Mouse (Mus musculus) stomach, postnatal 0 days (tissue): ENCODE data around the gene Tmem28. TPM values are rescaled to one million over a fixed set of nuclear protein-coding genes. Genes with fewer than 3 reads are reported as not detected.

Experiments used
- ATAC-seq: fragments of 200-750 bp; cut with Nextera tagmentation; 2 replicates; pipeline ENCODE4 v1.8.0; 2017; ENCODE audit not compliant: low FRiP score, low TSS enrichment
- DNase-seq: peaks from one replicate; pipeline ENCODE4 v3.0.0-alpha.2; 2016; ENCODE audit warnings: low spot score
- H3K27ac ChIP-seq: fragments of 300-500 bp; sonication (generic); replicated peaks from 2 replicates; pipeline ENCODE4 v1.5.1; 2014; ENCODE audit warnings: mild to moderate bottlenecking, control low read depth
- H3K27me3 ChIP-seq: fragments of 300-500 bp; sonication (generic); 2 replicates; pipeline ENCODE4 v1.6.1; 2014; ENCODE audit warnings: low read length; ENCODE audit not compliant: control insufficient read depth, insufficient read depth
- H3K36me3 ChIP-seq: fragments of 300-500 bp; sonication (generic); 2 replicates; pipeline ENCODE4 v1.6.1; 2014; ENCODE audit warnings: low read length, mixed read lengths; ENCODE audit not compliant: control insufficient read depth, insufficient read depth
- H3K4me1 ChIP-seq: fragments of 300-500 bp; sonication (generic); replicated peaks from 2 replicates; pipeline ENCODE4 v1.6.1; 2014; ENCODE audit warnings: antibody characterized with exemption; ENCODE audit not compliant: control insufficient read depth, insufficient read depth
- H3K4me2 ChIP-seq: fragments of 300-500 bp; sonication (generic); replicated peaks from 2 replicates; pipeline ENCODE4 v1.6.1; 2014; ENCODE audit warnings: low read depth, mild to moderate bottlenecking, control low read depth, moderate library complexity
- H3K4me3 ChIP-seq: fragments of 300-500 bp; sonication (generic); 2 replicates; pipeline ENCODE4 v1.5.1; 2014; ENCODE audit warnings: low read depth, low read length, control low read depth
- H3K9ac ChIP-seq: fragments of 300-500 bp; sonication (generic); 2 replicates; pipeline ENCODE4 v1.6.1; 2014; ENCODE audit warnings: mild to moderate bottlenecking, low read length, control low read depth, mixed read lengths
- H3K9me3 ChIP-seq: fragments of 300-500 bp; sonication (generic); 2 replicates; pipeline ENCODE4 v1.6.1; 2016; ENCODE audit warnings: low read length; ENCODE audit not compliant: control insufficient read depth
- CTCF ChIP-seq: IDR thresholded peaks from 2 replicates; pipeline ENCODE4 v1.5.1; 2016; ENCODE audit warnings: antibody characterized with exemption, low read depth, mild to moderate bottlenecking, moderate library complexity
- EP300 ChIP-seq: optimal IDR thresholded peaks from 2 replicates; pipeline ENCODE3; 2016; ENCODE audit warnings: antibody characterized with exemption
- WGBS: fragments of 180-500 bp; shearing (Covaris S2); extraction: QIAGEN DNeasy Blood & Tissue Kit; methylation state at CpG from one replicate; pipeline ENCODE4 v1.1.7; 2014; 5-methylcytosine and 5-hydroxymethylcytosine counted together
- polyA plus RNA-seq: library from polyadenylated mRNA; unstranded; fragments of >200 nt; fragmentation: Nextera tagmentation; extraction: Ambion mirVana; gene quantifications from 2 replicates; pipeline ENCODE4 v1.2.1, GENCODE M21; 2015

Gene Tmem28
- polyA plus RNA-seq, 1 experiment from 2014 or later: 0.06 TPM

DNA sequence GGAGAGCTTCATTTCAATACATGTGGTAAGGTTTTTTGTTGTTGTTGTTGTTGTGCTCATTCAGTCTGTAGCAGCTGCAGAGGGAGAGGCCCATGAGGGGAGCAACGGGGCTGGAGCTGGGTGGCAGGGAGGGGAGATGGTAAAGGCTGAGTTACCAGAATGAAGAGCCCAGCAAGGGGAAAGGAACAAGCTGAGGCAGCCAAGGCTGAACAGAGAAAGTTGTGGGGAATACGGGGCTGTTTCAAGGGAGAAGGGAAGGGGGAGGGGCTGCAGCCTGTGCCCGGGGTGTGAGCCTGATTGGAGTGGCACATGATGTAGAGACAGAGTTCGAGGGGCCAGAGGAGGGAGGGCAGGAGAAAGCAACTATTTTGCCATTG is 53.1 kb downstream of the Tmem28 start:
- no peaks in the 10 kb centered on the region for H3K36me3 ChIP-seq
- H3K27ac ChIP-seq: no peak overlapping the region
- TF ChIP-seq CTCF (no peak), EP300 (no peak)
- H3K9me3 ChIP-seq: no peaks in the 10 kb centered on the region
- 29% methylated on average over 4 of the region's 4 CpGs for WGBS
- H3K27me3 ChIP-seq: no peaks in the 10 kb centered on the region
- no peaks in the 10 kb centered on the region for H3K4me1 ChIP-seq
- H3K9ac ChIP-seq: no peak overlapping the region
- H3K4me2 ChIP-seq: no peak overlapping the region
- H3K4me3 ChIP-seq: no peak overlapping the region
- DNase-seq (no peak), ATAC-seq (no peak)

DNA sequence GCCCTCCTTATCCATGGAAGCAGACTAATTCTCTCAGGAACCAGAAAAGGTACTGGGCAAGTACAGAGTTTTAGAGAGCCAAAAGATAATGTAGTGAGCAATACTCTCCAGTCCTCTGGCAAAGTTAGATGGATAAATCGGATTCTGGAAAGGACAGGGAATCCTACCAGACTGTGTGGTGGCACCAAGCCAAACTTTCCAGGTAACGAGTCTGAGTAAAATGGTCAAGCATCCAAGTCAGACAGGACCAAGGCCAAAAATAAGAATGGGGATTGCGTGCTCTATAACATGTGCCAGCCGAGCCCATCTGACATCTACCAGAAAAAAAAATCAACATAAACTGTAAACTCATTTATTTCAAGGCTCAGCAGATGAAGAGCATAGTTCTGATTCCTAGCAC is 56.0 kb downstream of the Tmem28 start:
- H3K27me3 ChIP-seq: no peaks in the 10 kb centered on the region
- TF ChIP-seq EP300: no peak
- no peak for TF ChIP-seq CTCF
- H3K9ac ChIP-seq: no peak overlapping the region
- H3K4me1 ChIP-seq: no peaks in the 10 kb centered on the region
- no peak overlapping the region for H3K4me2 ChIP-seq
- 63% methylated on average over 4 of the region's 4 CpGs for WGBS
- no peaks in the 10 kb centered on the region for H3K36me3 ChIP-seq
- H3K27ac ChIP-seq: no peak overlapping the region
- ATAC-seq (no peak), DNase-seq (no peak)
- no peak overlapping the region for H3K4me3 ChIP-seq
- H3K9me3 ChIP-seq: no peaks in the 10 kb centered on the region

DNA sequence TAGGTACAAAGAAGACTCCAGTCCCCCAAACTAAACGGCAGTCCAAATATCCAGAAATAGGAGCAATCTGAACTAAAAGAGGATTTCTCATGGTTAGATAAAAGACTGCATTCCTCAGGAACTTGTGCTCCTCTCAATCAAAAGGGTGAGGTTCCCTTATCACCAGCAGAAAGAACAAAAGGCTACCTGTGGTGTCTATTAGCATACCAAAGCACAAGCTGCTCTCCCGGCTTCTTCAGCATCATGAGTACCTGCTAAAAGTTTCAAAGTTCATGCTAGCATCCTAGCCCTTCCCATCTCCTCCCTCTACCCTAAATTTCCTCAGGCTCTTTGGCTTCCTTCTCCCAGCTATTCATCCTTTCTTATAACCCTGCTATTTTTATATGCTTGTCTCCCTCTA is 62.6 kb downstream of the Tmem28 start:
- Histone ChIP-seq H3K27me3 (no peaks in the 10 kb centered on the region), H3K27ac (no peak overlapping the region), H3K4me1 (no peaks in the 10 kb centered on the region), H3K9me3 (no peaks in the 10 kb centered on the region), H3K36me3 (no peaks in the 10 kb centered on the region), H3K4me3 (no peak overlapping the region), H3K9ac (no peak overlapping the region), H3K4me2 (no peak overlapping the region)
- no peak for DNase-seq
- TF ChIP-seq CTCF (no peak), EP300 (no peak)
- ATAC-seq: no peak
- WGBS: 43% methylated on average over 2 of the region's 2 CpGs

Other genes starting within 250 kb of the Tmem28 start
- 0.92 and 1.3 TPM in 2 replicates for gene Eda, start 154.6 kb downstream of the Tmem28 start, polyA plus RNA-seq